Mouse (Mus musculus): ENCODE measurements around the gene Pld6. TPM values are rescaled to one million over a fixed set of nuclear protein-coding genes. Genes with fewer than 3 reads are reported as not detected.

The Pld6 gene
- polyA plus RNA-seq, 1 experiment from 2014 or later = 3.0 TPM

- Histone ChIP-seq H3K9me3 (ENCODE audit: control insufficient read depth, low read length) (no peaks in the 10 kb centered on the region), H3K27me3 (ENCODE audit: control insufficient read depth, insufficient read depth, low read length) (no peaks in the 10 kb centered on the region), H3K27ac (replicated peaks; ENCODE audit: low read depth, low read length) (no peak overlapping the region), H3K4me1 (ENCODE audit: control insufficient read depth, insufficient read depth, low read length) (no peaks in the 10 kb centered on the region), H3K9ac (replicated peaks; ENCODE audit: low read length) (no peak overlapping the region), H3K4me3 (replicated peaks; ENCODE audit: low read depth, low read length) (no peak overlapping the region), H3K36me3 (ENCODE audit: control insufficient read depth, insufficient read depth, low read length) (peaks cover 44% of the 10 kb centered on the region), H3K4me2 (ENCODE audit: low read length) (no peak overlapping the region)
- no peak for DNase-seq
- WGBS = 80% methylated on average over 1 of the region's 1 CpGs
- ATAC-seq (ENCODE audit: low FRiP score, low TSS enrichment) = no peak
These were observed 8.6 kb downstream of the Pld6 start for GRCm38 (mm10) chr11:59778874-59779223.

DNA sequence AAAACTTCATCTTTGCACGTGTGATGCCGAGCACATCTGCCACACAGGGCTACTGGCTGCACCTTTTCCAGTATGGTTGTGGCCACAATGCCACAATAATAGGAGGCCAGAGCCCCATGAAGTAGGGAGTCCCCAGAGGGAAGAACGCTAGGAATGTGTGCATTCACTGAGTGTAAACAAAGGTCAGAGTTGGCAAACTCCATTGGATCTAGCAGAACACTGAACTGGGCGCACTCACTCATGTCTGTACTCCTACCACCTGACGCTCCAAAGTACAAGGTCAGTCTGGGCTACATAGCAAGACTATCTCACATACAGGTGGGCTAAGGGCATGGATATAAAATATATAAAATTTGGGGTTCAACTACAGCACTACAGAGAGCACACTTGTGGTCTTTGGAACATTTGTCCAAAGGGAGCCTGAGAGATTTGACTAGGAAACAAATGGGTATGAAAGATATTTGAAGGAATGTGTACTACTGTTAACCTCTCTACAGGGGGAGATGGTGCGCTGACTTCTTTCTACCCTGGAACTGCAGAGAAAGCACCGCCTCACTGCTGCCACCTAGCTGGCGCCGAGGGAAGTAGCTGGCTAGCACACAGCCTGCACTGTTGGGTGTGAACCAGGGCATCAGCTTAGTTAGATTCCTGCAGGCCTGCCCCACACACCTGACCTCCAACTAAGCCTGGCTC lies 9.1 kb downstream of the Pld6 start:
- no peak overlapping the region for H3K27ac ChIP-seq (replicated peaks; ENCODE audit: low read depth, low read length)
- H3K36me3 ChIP-seq (ENCODE audit: control insufficient read depth, insufficient read depth, low read length) = peaks cover 50% of the 10 kb centered on the region
- H3K27me3 ChIP-seq (ENCODE audit: control insufficient read depth, insufficient read depth, low read length) = no peaks in the 10 kb centered on the region
- no peaks in the 10 kb centered on the region for H3K9me3 ChIP-seq (ENCODE audit: control insufficient read depth, low read length)
- no peaks in the 10 kb centered on the region for H3K4me1 ChIP-seq (ENCODE audit: control insufficient read depth, insufficient read depth, low read length)
- no peak overlapping the region for H3K4me3 ChIP-seq (replicated peaks; ENCODE audit: low read depth, low read length)
- H3K9ac ChIP-seq (replicated peaks; ENCODE audit: low read length) = no peak overlapping the region
- DNase-seq (peak; percentile 70), ATAC-seq (ENCODE audit: low FRiP score, low TSS enrichment) (no peak)
- 58% methylated on average over 9 of the region's 9 CpGs for WGBS
- H3K4me2 ChIP-seq (ENCODE audit: low read length) = no peak overlapping the region

GRCm38 (mm10) chr11:59777259-59777658 lies 10.2 kb downstream of the Pld6 start:
- H3K36me3 ChIP-seq (ENCODE audit: control insufficient read depth, insufficient read depth, low read length) = peaks cover 59% of the 10 kb centered on the region
- ATAC-seq (ENCODE audit: low FRiP score, low TSS enrichment) (no peak), DNase-seq (no peak)
- no peaks in the 10 kb centered on the region for H3K9me3 ChIP-seq (ENCODE audit: control insufficient read depth, low read length)
- H3K9ac ChIP-seq (replicated peaks; ENCODE audit: low read length) = no peak overlapping the region
- WGBS = 86% methylated on average over 5 of the region's 5 CpGs
- no peaks in the 10 kb centered on the region for H3K27me3 ChIP-seq (ENCODE audit: control insufficient read depth, insufficient read depth, low read length)
- H3K4me1 ChIP-seq (ENCODE audit: control insufficient read depth, insufficient read depth, low read length) = no peaks in the 10 kb centered on the region
- no peak overlapping the region for H3K4me2 ChIP-seq (ENCODE audit: low read length)
- no peak overlapping the region for H3K4me3 ChIP-seq (replicated peaks; ENCODE audit: low read depth, low read length)
- no peak overlapping the region for H3K27ac ChIP-seq (replicated peaks; ENCODE audit: low read depth, low read length)

DNA sequence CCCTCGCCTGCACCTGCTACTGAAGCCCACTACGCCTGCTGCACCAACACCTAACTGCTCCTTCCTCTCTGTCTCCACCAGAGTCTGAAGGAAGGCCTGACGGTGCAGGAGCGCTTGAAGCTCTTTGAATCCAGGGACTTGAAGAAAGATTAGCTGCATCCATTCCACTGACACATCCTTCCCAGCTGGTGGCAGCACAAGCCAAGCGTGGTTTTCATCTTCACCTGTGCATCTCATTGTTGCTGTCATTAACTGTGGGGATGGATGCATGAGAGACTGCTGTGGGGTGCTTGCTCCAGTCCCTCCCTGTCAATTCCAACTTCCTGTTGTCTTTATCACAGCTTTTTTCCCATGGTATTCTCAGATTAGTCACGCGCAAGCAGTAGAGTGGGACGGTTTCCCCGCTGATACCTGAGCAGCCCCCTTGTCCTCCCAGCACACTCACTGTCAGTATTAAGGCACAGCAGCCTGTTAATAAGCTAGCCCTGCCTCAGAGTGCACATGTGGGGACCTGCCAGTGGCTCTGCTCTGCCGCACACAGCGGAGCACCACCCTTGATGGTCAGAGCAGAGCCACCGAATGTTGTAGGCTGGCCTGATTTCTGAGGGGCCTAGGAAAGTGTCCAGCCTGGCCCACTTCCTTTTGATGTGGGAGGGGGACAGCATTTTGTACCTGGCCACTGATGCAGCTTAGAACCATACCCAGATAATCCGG lies 11.9 kb downstream of the Pld6 start:
- Histone ChIP-seq H3K4me1 (ENCODE audit: control insufficient read depth, insufficient read depth, low read length) (no peaks in the 10 kb centered on the region), H3K27ac (replicated peaks; ENCODE audit: low read depth, low read length) (no peak overlapping the region), H3K4me3 (replicated peaks; ENCODE audit: low read depth, low read length) (no peak overlapping the region), H3K9ac (replicated peaks; ENCODE audit: low read length) (no peak overlapping the region), H3K36me3 (ENCODE audit: control insufficient read depth, insufficient read depth, low read length) (peaks cover 76% of the 10 kb centered on the region), H3K27me3 (ENCODE audit: control insufficient read depth, insufficient read depth, low read length) (no peaks in the 10 kb centered on the region), H3K4me2 (ENCODE audit: low read length) (no peak overlapping the region), H3K9me3 (ENCODE audit: control insufficient read depth, low read length) (no peaks in the 10 kb centered on the region)
- DNase-seq = peak; percentile 15
- ATAC-seq (ENCODE audit: low FRiP score, low TSS enrichment) = no peak
- 68% methylated on average over 13 of the region's 13 CpGs for WGBS

DNA sequence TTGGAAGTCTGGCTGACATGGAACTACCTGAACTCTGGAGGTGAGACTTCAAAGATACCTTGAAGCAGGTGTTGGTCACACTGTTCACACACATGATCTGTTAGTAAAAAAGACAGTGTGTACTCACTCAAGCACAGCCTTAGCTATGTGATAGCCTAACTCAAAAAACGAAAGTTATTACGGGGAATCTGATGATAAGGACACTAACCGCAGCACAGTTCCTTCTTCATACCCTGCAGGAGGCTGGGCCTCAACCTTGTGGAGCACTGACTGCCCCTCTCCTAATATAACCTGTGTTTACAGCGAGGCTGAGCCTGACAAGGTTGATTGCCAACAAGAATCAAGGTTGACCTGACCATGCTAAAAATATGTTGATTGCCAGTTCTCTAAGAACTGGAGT lies 12.9 kb downstream of the Pld6 start:
- no peak overlapping the region for H3K4me3 ChIP-seq (replicated peaks; ENCODE audit: low read depth, low read length)
- H3K9me3 ChIP-seq (ENCODE audit: control insufficient read depth, low read length) = no peaks in the 10 kb centered on the region
- H3K27ac ChIP-seq (replicated peaks; ENCODE audit: low read depth, low read length) = no peak overlapping the region
- no peaks in the 10 kb centered on the region for H3K4me1 ChIP-seq (ENCODE audit: control insufficient read depth, insufficient read depth, low read length)
- WGBS = 88% methylated on average over 4 of the region's 4 CpGs
- H3K9ac ChIP-seq (replicated peaks; ENCODE audit: low read length) = no peak overlapping the region
- no peak for DNase-seq
- H3K4me2 ChIP-seq (ENCODE audit: low read length) = no peak overlapping the region
- H3K36me3 ChIP-seq (ENCODE audit: control insufficient read depth, insufficient read depth, low read length) = peaks cover 84% of the 10 kb centered on the region
- H3K27me3 ChIP-seq (ENCODE audit: control insufficient read depth, insufficient read depth, low read length) = no peaks in the 10 kb centered on the region
- ATAC-seq (ENCODE audit: low FRiP score, low TSS enrichment) = no peak

- no peak overlapping the region for H3K4me2 ChIP-seq (ENCODE audit: low read length)
- H3K9ac ChIP-seq (replicated peaks; ENCODE audit: low read length) = no peak overlapping the region
- no peak for ATAC-seq (ENCODE audit: low FRiP score, low TSS enrichment)
- no peaks in the 10 kb centered on the region for H3K27me3 ChIP-seq (ENCODE audit: control insufficient read depth, insufficient read depth, low read length)
- H3K9me3 ChIP-seq (ENCODE audit: control insufficient read depth, low read length) = no peaks in the 10 kb centered on the region
- WGBS = 92% methylated on average over 4 of the region's 4 CpGs
- H3K4me3 ChIP-seq (replicated peaks; ENCODE audit: low read depth, low read length) = no peak overlapping the region
- no peaks in the 10 kb centered on the region for H3K4me1 ChIP-seq (ENCODE audit: control insufficient read depth, insufficient read depth, low read length)
- H3K27ac ChIP-seq (replicated peaks; ENCODE audit: low read depth, low read length) = no peak overlapping the region
- DNase-seq = no peak
- H3K36me3 ChIP-seq (ENCODE audit: control insufficient read depth, insufficient read depth, low read length) = peaks cover 93% of the 10 kb centered on the region
These were observed 14.5 kb downstream of the Pld6 start for GRCm38 (mm10) chr11:59772902-59773301.

DNA sequence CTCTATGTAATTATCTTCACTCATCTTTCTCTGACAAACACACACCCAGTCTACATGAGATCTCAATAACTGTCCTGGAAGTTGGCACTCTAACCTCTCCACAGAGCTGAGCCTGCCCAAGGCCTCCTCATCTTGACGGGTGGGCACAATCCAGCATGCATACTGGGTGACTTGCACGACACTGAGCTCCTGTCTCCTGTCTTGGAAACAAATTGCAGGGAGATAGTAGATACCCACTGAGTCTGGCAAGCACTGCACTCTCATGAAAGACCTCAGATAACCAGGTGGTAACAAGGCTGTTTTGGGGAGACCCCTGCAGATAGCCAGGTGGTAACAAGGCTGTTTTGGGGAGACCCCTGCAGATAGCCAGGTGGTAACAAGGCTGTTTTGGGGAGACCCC lies 15.2 kb downstream of the Pld6 start:
- H3K4me3 ChIP-seq (replicated peaks; ENCODE audit: low read depth, low read length) = no peak overlapping the region
- no peak overlapping the region for H3K27ac ChIP-seq (replicated peaks; ENCODE audit: low read depth, low read length)
- no peak for DNase-seq
- no peak overlapping the region for H3K4me2 ChIP-seq (ENCODE audit: low read length)
- H3K9ac ChIP-seq (replicated peaks; ENCODE audit: low read length) = no peak overlapping the region
- peaks cover 93% of the 10 kb centered on the region for H3K36me3 ChIP-seq (ENCODE audit: control insufficient read depth, insufficient read depth, low read length)
- H3K9me3 ChIP-seq (ENCODE audit: control insufficient read depth, low read length) = no peaks in the 10 kb centered on the region
- 91% methylated on average over 2 of the region's 2 CpGs for WGBS
- ATAC-seq (ENCODE audit: low FRiP score, low TSS enrichment) = no peak
- H3K27me3 ChIP-seq (ENCODE audit: control insufficient read depth, insufficient read depth, low read length) = no peaks in the 10 kb centered on the region
- no peaks in the 10 kb centered on the region for H3K4me1 ChIP-seq (ENCODE audit: control insufficient read depth, insufficient read depth, low read length)

- WGBS = 90% methylated on average over 7 of the region's 7 CpGs
- Histone ChIP-seq H3K9ac (replicated peaks; ENCODE audit: low read length) (no peak overlapping the region), H3K4me2 (ENCODE audit: low read length) (no peak overlapping the region), H3K4me3 (replicated peaks; ENCODE audit: low read depth, low read length) (no peak overlapping the region), H3K9me3 (ENCODE audit: control insufficient read depth, low read length) (no peaks in the 10 kb centered on the region), H3K27ac (replicated peaks; ENCODE audit: low read depth, low read length) (no peak overlapping the region), H3K4me1 (ENCODE audit: control insufficient read depth, insufficient read depth, low read length) (no peaks in the 10 kb centered on the region), H3K36me3 (ENCODE audit: control insufficient read depth, insufficient read depth, low read length) (peaks cover 93% of the 10 kb centered on the region), H3K27me3 (ENCODE audit: control insufficient read depth, insufficient read depth, low read length) (no peaks in the 10 kb centered on the region)
- ATAC-seq (ENCODE audit: low FRiP score, low TSS enrichment) (no peak), DNase-seq (peak; percentile 13)
These were observed 16.7 kb downstream of the Pld6 start for GRCm38 (mm10) chr11:59770753-59771152.

- H3K9ac ChIP-seq (replicated peaks; ENCODE audit: low read length) = no peak overlapping the region
- 88% methylated on average over 6 of the region's 6 CpGs for WGBS
- ATAC-seq (ENCODE audit: low FRiP score, low TSS enrichment) = no peak
These were observed 17.7 kb downstream of the Pld6 start for GRCm38 (mm10) chr11:59769738-59770137.

More at GRCm38 (mm10) chr11:59769738-59770137, 17.7 kb downstream of the Pld6 start:
- H3K4me2 ChIP-seq (ENCODE audit: low read length) = no peak overlapping the region
- H3K36me3 ChIP-seq (ENCODE audit: control insufficient read depth, insufficient read depth, low read length) = peaks cover 94% of the 10 kb centered on the region
- H3K27me3 ChIP-seq (ENCODE audit: control insufficient read depth, insufficient read depth, low read length) = no peaks in the 10 kb centered on the region
- H3K4me1 ChIP-seq (ENCODE audit: control insufficient read depth, insufficient read depth, low read length) = no peaks in the 10 kb centered on the region
- no peaks in the 10 kb centered on the region for H3K9me3 ChIP-seq (ENCODE audit: control insufficient read depth, low read length)
- H3K4me3 ChIP-seq (replicated peaks; ENCODE audit: low read depth, low read length) = no peak overlapping the region
- no peak for DNase-seq
- no peak overlapping the region for H3K27ac ChIP-seq (replicated peaks; ENCODE audit: low read depth, low read length)
